Comparison of ENCODE assay signal across 22 mouse cellular contexts in genomic region chr4:58571232-58571631, GRCm38 (mm10). TPM values are rescaled to one million over a fixed set of nuclear protein-coding genes. Genes with fewer than 3 reads are reported as not detected.
DNase-seq lines count a peak whose midpoint lies in the region; ATAC-seq lines count a peak whose summit lies in the region.
"Had no signal": no experiment of that assay in that cellular context is flagged by ENCODE, and none has a peak within 500 bp of the region (broad histone marks: within the 10 kb centered on the region; RNA-seq: fewer than 3 reads in every experiment).

No protein-coding gene starts in this region.

- WGBS in forebrain, embryonic 10.5 days, result 21% methylated on average over 1 of the region's 1 CpGs
- WGBS in forebrain, embryonic 13.5 days, result 0% methylated on average over 1 of the region's 1 CpGs
- 56% methylated on average over 1 of the region's 1 CpGs for WGBS in limb, embryonic 11.5 days
- WGBS in limb, embryonic 15.5 days, result 53% methylated on average over 1 of the region's 1 CpGs

- no peaks in the 10 kb centered on the region for H3K9me3 ChIP-seq in forebrain, embryonic 10.5 days
- no peaks in the 10 kb centered on the region for H3K9me3 ChIP-seq in forebrain, embryonic 13.5 days (replicated peaks)
- no peaks in the 10 kb centered on the region for H3K9me3 ChIP-seq in limb, embryonic 11.5 days (ENCODE audit: control insufficient read depth, low read length)
- H3K9me3 ChIP-seq in limb, embryonic 15.5 days, result no peaks in the 10 kb centered on the region
- H3K9me3 ChIP-seq: forebrain, embryonic 15.5 days; hindbrain, embryonic 10.5 days had no signal

- H3K27ac ChIP-seq in forebrain, embryonic 10.5 days, result peak overlapping the region; percentile 40; the same call in 1 of the 2 replicates
- H3K27ac ChIP-seq in forebrain, embryonic 13.5 days, result no peak overlapping the region
- 0 out of 2 replicates have a peak overlapping the region, but pooled peaks have one; percentile 68 for H3K27ac ChIP-seq in limb, embryonic 11.5 days (replicated peaks; ENCODE audit: low read depth, low read length)
- H3K27ac ChIP-seq in limb, embryonic 15.5 days, result 0 out of 2 replicates have a peak overlapping the region, but pooled peaks have one; percentile 14
- H3K27ac ChIP-seq: forebrain, embryonic 15.5 days; gastrocnemius, adult 2 months; hindbrain, embryonic 10.5 days; hindbrain, embryonic 14.5 days; hindbrain, postnatal 0 days had no signal

- ATAC-seq in forebrain, embryonic 13.5 days, result no peak
- ATAC-seq in limb, embryonic 11.5 days (ENCODE audit: insufficient number of reproducible peaks, low FRiP score, low TSS enrichment, low read depth), result no peak
- ATAC-seq in limb, embryonic 15.5 days (ENCODE audit: insufficient number of reproducible peaks, low FRiP score, low TSS enrichment, low read depth), result no peak
- ATAC-seq: forebrain, embryonic 15.5 days; hindbrain, postnatal 0 days; inflammation-experienced regulatory T-cells, adult 6 months had no signal

- H3K4me1 ChIP-seq in forebrain, embryonic 10.5 days, result peaks cover 14% of the 10 kb centered on the region
- H3K4me1 ChIP-seq in forebrain, embryonic 13.5 days, result no peaks in the 10 kb centered on the region
- H3K4me1 ChIP-seq in limb, embryonic 11.5 days (ENCODE audit: control insufficient read depth, insufficient read depth, low read length), result no peaks in the 10 kb centered on the region
- H3K4me1 ChIP-seq in limb, embryonic 15.5 days, result peaks cover 4% of the 10 kb centered on the region; the same call in 1 of the 2 replicates
- H3K4me1 ChIP-seq: forebrain, embryonic 15.5 days had no signal

- no peaks in the 10 kb centered on the region for H3K36me3 ChIP-seq in forebrain, embryonic 10.5 days (replicated peaks)
- no peaks in the 10 kb centered on the region for H3K36me3 ChIP-seq in forebrain, embryonic 13.5 days (ENCODE audit: poor library complexity, severe bottlenecking)
- H3K36me3 ChIP-seq in limb, embryonic 11.5 days (ENCODE audit: control insufficient read depth, insufficient read depth, low read length), result no peaks in the 10 kb centered on the region
- H3K36me3 ChIP-seq in limb, embryonic 15.5 days, result no peaks in the 10 kb centered on the region
- H3K36me3 ChIP-seq: forebrain, embryonic 15.5 days; G1E; hindbrain, embryonic 10.5 days had no signal

- intact Hi-C loops in heart, postnatal 36 days (cut with DNase I), result no loop called here

- no peak overlapping the region for H3K4me2 ChIP-seq in forebrain, embryonic 13.5 days
- no peak overlapping the region for H3K4me2 ChIP-seq in limb, embryonic 11.5 days (ENCODE audit: low read depth, severe bottlenecking)
- no peak overlapping the region for H3K4me2 ChIP-seq in limb, embryonic 15.5 days
- H3K4me2 ChIP-seq: forebrain, embryonic 15.5 days; heart, embryonic 11.5 days; hindbrain, embryonic 14.5 days had no signal

- DNase-seq in forebrain, embryonic 10.5 days (ENCODE audit: extremely low spot score, low spot score), result no peak
- peak; percentile 53 for DNase-seq in R1 (ENCODE audit: low read depth, low spot score)
- peak; percentile 14 for DNase-seq in limb, embryonic 11.5 days (ENCODE audit: low spot score)
- no peak for DNase-seq in heart, postnatal 36 days
- no peak for DNase-seq in kidney, postnatal 36 days
- DNase-seq: adrenal gland, postnatal 10 days; adrenal gland, postnatal 36 days; cerebellum, adult 18-20 months; cerebellum, adult 9-10 months; cerebellum, postnatal 14 days; gastrocnemius, adult 2 months; gastrocnemius, postnatal 14 days had no signal

- peaks cover 8% of the 10 kb centered on the region for H3K27me3 ChIP-seq in forebrain, embryonic 10.5 days (ENCODE audit: poor library complexity, severe bottlenecking)
- H3K27me3 ChIP-seq in forebrain, embryonic 13.5 days, result no peaks in the 10 kb centered on the region
- no peaks in the 10 kb centered on the region for H3K27me3 ChIP-seq in limb, embryonic 11.5 days (ENCODE audit: control insufficient read depth, insufficient read depth, low read length)
- H3K27me3 ChIP-seq in limb, embryonic 15.5 days, result no peaks in the 10 kb centered on the region
- H3K27me3 ChIP-seq: CH12.LX; forebrain, embryonic 15.5 days had no signal

- no peak overlapping the region for H3K9ac ChIP-seq in forebrain, embryonic 13.5 days
- no peak overlapping the region for H3K9ac ChIP-seq in limb, embryonic 11.5 days (ENCODE audit: low read length)
- no peak overlapping the region for H3K9ac ChIP-seq in limb, embryonic 15.5 days
- H3K9ac ChIP-seq: forebrain, embryonic 15.5 days; hindbrain, embryonic 14.5 days had no signal

- no peak overlapping the region for H3K4me3 ChIP-seq in forebrain, embryonic 10.5 days
- H3K4me3 ChIP-seq in forebrain, embryonic 13.5 days, result no peak overlapping the region
- H3K4me3 ChIP-seq in limb, embryonic 11.5 days (ENCODE audit: low read depth, low read length), result no peak overlapping the region
- H3K4me3 ChIP-seq in limb, embryonic 15.5 days, result no peak overlapping the region
- H3K4me3 ChIP-seq: forebrain, embryonic 15.5 days; gastrocnemius, adult 2 months; hindbrain, embryonic 10.5 days had no signal

RNA-seq across cellular contexts. Expression of gene Lpar1, which starts 17.5 kb away (rescaled TPM):
- polyA plus RNA-seq in forebrain, embryonic 10.5 days (2016; fragmentation: Nextera tagmentation; extraction: Ambion mirVana), result 60.9 and 63.8 TPM in 2 replicates
- polyA plus RNA-seq in forebrain, embryonic 13.5 days (2015; fragmentation: Nextera tagmentation; extraction: Ambion mirVana), result 29.9 and 35.7 TPM in 2 replicates
- polyA plus RNA-seq in limb, embryonic 11.5 days (2014; fragmentation: Nextera tagmentation; extraction: Ambion mirVana), result 256 and 263 TPM in 2 replicates
- polyA plus RNA-seq in limb, embryonic 15.5 days (2015; fragmentation: Nextera tagmentation; extraction: Ambion mirVana), result 150 and 151 TPM in 2 replicates
- 10 to 100 TPM in 1 of 2 experiments, 1 to 10 TPM in 1; 9.4 to 10.9 TPM for total RNA-seq in heart, postnatal 36 days (2021)
- polyA plus RNA-seq: G1E; inflammation-experienced regulatory T-cells, adult 6 months had no signal

Comparison
In these comparisons a context has a peak if more than half of its experiments do, and no peak if none do; other contexts are left out.
1. DNase-seq: peak in R1 (single experiment) and limb, embryonic 11.5 days (single experiment); none in forebrain, embryonic 10.5 days (single experiment), heart, postnatal 36 days (0 of 2) and kidney, postnatal 36 days (0 of 2).